Mouse (Mus musculus) myocyte (in vitro differentiated cells): ENCODE data around the gene Cobl. TPM values are rescaled to one million over a fixed set of nuclear protein-coding genes. Genes with fewer than 3 reads are reported as not detected.
A peak's percentile ranks its signal among the peaks of the same experiment; 100 is the strongest.

Source experiments
- H3K27me3 ChIP-seq: one replicate; pipeline ENCODE4 v1.6.1; 2011; ENCODE audit not compliant: control insufficient read depth, insufficient read depth, insufficient read length
- H3K36me3 ChIP-seq: one replicate; pipeline ENCODE4 v1.6.1; 2011; ENCODE audit not compliant: control insufficient read depth, insufficient read depth
- H3K4me2 ChIP-seq: one replicate; pipeline ENCODE4 v1.6.1; 2011; ENCODE audit warnings: low read depth, control low read depth
- H3K4me3 ChIP-seq: one replicate; pipeline ENCODE4 v1.5.1; 2011; ENCODE audit warnings: mild to moderate bottlenecking, control low read depth, moderate library complexity
- H3K79me2 ChIP-seq: one replicate; pipeline ENCODE4 v1.6.1; 2011; ENCODE audit not compliant: control insufficient read depth, insufficient read depth
- H3ac ChIP-seq: one replicate; pipeline ENCODE4 v1.6.1; 2011; ENCODE audit not compliant: control insufficient read depth, insufficient read length
- CEBPB ChIP-seq: IDR thresholded peaks from 2 replicates; pipeline ENCODE4 v1.6.1; 2011; ENCODE audit warnings: mild to moderate bottlenecking, moderate library complexity; ENCODE audit not compliant: poor library complexity, insufficient read depth, severe bottlenecking
- E2F4 ChIP-seq: IDR thresholded peaks from one replicate; pipeline ENCODE4 v1.6.1; 2011; ENCODE audit warnings: mild to moderate bottlenecking, control low read depth, moderate library complexity; ENCODE audit not compliant: insufficient read depth
- MAX ChIP-seq: IDR thresholded peaks from one replicate; pipeline ENCODE4 v1.6.1; 2011; ENCODE audit warnings: low read depth, mild to moderate bottlenecking, control low read depth
- MYOD1 ChIP-seq, 3 experiments: IDR thresholded peaks; one replicate each; pipeline ENCODE4 v1.6.1; 2011; ENCODE audit warnings: control low read depth in 2 of 3, low read depth in 2 of 3, mild to moderate bottlenecking in 2 of 3, moderate library complexity in 1 of 3; ENCODE audit not compliant: insufficient read length in 2 of 3, control insufficient read depth in 1 of 3
- MYOG ChIP-seq, 3 experiments: IDR thresholded peaks; one replicate each; pipeline ENCODE4 v1.6.1; 2011; ENCODE audit warnings: control low read depth in 2 of 3, low read depth in 2 of 3, mild to moderate bottlenecking in 2 of 3; ENCODE audit not compliant: insufficient read length in 2 of 3, control insufficient read depth in 1 of 3, insufficient read depth in 1 of 3
- POLR2A ChIP-seq: IDR thresholded peaks from one replicate; pipeline ENCODE4 v1.6.1; 2011; ENCODE audit warnings: low read depth, mild to moderate bottlenecking, control low read depth, moderate library complexity; ENCODE audit not compliant: insufficient read length
- POLR2AphosphoS2 ChIP-seq: IDR thresholded peaks from one replicate; pipeline ENCODE4 v1.6.1; 2011; ENCODE audit warnings: low read depth, control low read depth; ENCODE audit not compliant: insufficient read length
- REST ChIP-seq: IDR thresholded peaks from one replicate; pipeline ENCODE4 v1.6.1; 2011; ENCODE audit warnings: mild to moderate bottlenecking, control low read depth, moderate library complexity; ENCODE audit not compliant: insufficient read depth, insufficient read length
- SRF ChIP-seq: IDR thresholded peaks from one replicate; pipeline ENCODE4 v1.6.1; 2011; ENCODE audit warnings: low read depth; ENCODE audit not compliant: control insufficient read depth, insufficient read length
- TCF12 ChIP-seq: IDR thresholded peaks from one replicate; pipeline ENCODE4 v1.6.1; 2011; ENCODE audit warnings: mild to moderate bottlenecking, control low read depth; ENCODE audit not compliant: poor library complexity, insufficient read depth, severe bottlenecking
- TCF3 ChIP-seq: IDR thresholded peaks from one replicate; pipeline ENCODE4 v1.6.1; 2011; ENCODE audit warnings: low read depth, control low read depth; ENCODE audit not compliant: insufficient read length
- USF1 ChIP-seq: IDR thresholded peaks from one replicate; pipeline ENCODE4 v1.6.1; 2011; ENCODE audit warnings: low read depth, mild to moderate bottlenecking, control low read depth, moderate library complexity
- polyA plus RNA-seq: library from polyadenylated mRNA; unstranded; fragments of >200 nt; fragmentation: generic; extraction: Trizol; gene quantifications from one replicate; pipeline ENCODE4 v1.2.1, GENCODE M21; 2012; ENCODE audit warnings: missing spikeins

Gene Cobl
- polyA plus RNA-seq, 1 experiment = 191 TPM

- no peaks in the 10 kb centered on the region for H3K27me3 ChIP-seq
- no peak overlapping the region for H3ac ChIP-seq
- no peak overlapping the region for H3K4me3 ChIP-seq
- no peaks in the 10 kb centered on the region for H3K36me3 ChIP-seq
- H3K79me2 ChIP-seq = no peaks in the 10 kb centered on the region
- TF ChIP-seq MYOD1 (IDR thresholded peaks at IDR 0.05; ENCODE audit: control insufficient read depth in 1 of 3, insufficient read length in 2 of 3, low read depth in 2 of 3) (no peak), E2F4 (no peak), TCF3 (no peak), POLR2AphosphoS2 (no peak), REST (no peak), CEBPB (no peak), SRF (no peak)
- no peak overlapping the region for H3K4me2 ChIP-seq
These were observed 237.4 kb downstream of the Cobl start for GRCm38 (mm10) chr11:12227343-12227742.

GRCm38 (mm10) chr11:12219594-12220530 lies 244.9 kb downstream of the Cobl start:
- H3K79me2 ChIP-seq = no peaks in the 10 kb centered on the region
- H3K4me2 ChIP-seq = no peak overlapping the region
- H3K27me3 ChIP-seq = no peaks in the 10 kb centered on the region
- no peak for TF ChIP-seq POLR2AphosphoS2
- no peak for TF ChIP-seq REST
- no peaks in the 10 kb centered on the region for H3K36me3 ChIP-seq
- H3ac ChIP-seq = no peak overlapping the region
- H3K4me3 ChIP-seq = no peak overlapping the region

- no peaks in the 10 kb centered on the region for H3K36me3 ChIP-seq
- no peak for TF ChIP-seq MYOG (IDR thresholded peaks at IDR 0.05; ENCODE audit: control insufficient read depth in 1 of 3, insufficient read depth in 1 of 3, insufficient read length in 2 of 3, low read depth in 2 of 3)
- TF ChIP-seq MAX = no peak
- TF ChIP-seq USF1 = peak; percentile 55
- H3K4me3 ChIP-seq = no peak overlapping the region
- H3K27me3 ChIP-seq = no peaks in the 10 kb centered on the region
- H3K4me2 ChIP-seq = no peak overlapping the region
- no peak overlapping the region for H3ac ChIP-seq
- no peaks in the 10 kb centered on the region for H3K79me2 ChIP-seq
These were observed 247.9 kb downstream of the Cobl start for GRCm38 (mm10) chr11:12216897-12217296.

- Histone ChIP-seq H3ac (no peak overlapping the region), H3K79me2 (no peaks in the 10 kb centered on the region)
- no peak for TF ChIP-seq TCF12
- TF ChIP-seq USF1 = no peak
- TF ChIP-seq E2F4 = no peak
- no peak for TF ChIP-seq CEBPB
- TF ChIP-seq REST = no peak
- TF ChIP-seq POLR2A = no peak
- TF ChIP-seq POLR2AphosphoS2 = no peak
- no peak for TF ChIP-seq TCF3
- TF ChIP-seq MAX = no peak
- TF ChIP-seq MYOD1 (IDR thresholded peaks at IDR 0.05; ENCODE audit: control insufficient read depth in 1 of 3, insufficient read length in 2 of 3, low read depth in 2 of 3) = no peak
- TF ChIP-seq SRF = no peak
- no peak for TF ChIP-seq MYOG (IDR thresholded peaks at IDR 0.05; ENCODE audit: control insufficient read depth in 1 of 3, insufficient read depth in 1 of 3, insufficient read length in 2 of 3, low read depth in 2 of 3)
These were observed 249.2 kb downstream of the Cobl start for GRCm38 (mm10) chr11:12215582-12215981.

GRCm38 (mm10) chr11:12208574-12208973 lies 256.2 kb downstream of the Cobl start:
- no peaks in the 10 kb centered on the region for H3K79me2 ChIP-seq
- no peak overlapping the region for H3ac ChIP-seq
- TF ChIP-seq TCF3 = no peak
- no peak for TF ChIP-seq MAX
- TF ChIP-seq CEBPB = no peak
- TF ChIP-seq SRF = no peak
- TF ChIP-seq USF1 = no peak
- no peak for TF ChIP-seq MYOG (IDR thresholded peaks at IDR 0.05; ENCODE audit: control insufficient read depth in 1 of 3, insufficient read depth in 1 of 3, insufficient read length in 2 of 3, low read depth in 2 of 3)
- no peak for TF ChIP-seq REST
- H3K4me2 ChIP-seq = no peak overlapping the region
- no peaks in the 10 kb centered on the region for H3K27me3 ChIP-seq
- H3K4me3 ChIP-seq = no peak overlapping the region
- no peaks in the 10 kb centered on the region for H3K36me3 ChIP-seq

More at GRCm38 (mm10) chr11:12215582-12215981, 249.2 kb downstream of the Cobl start:
- H3K4me2 ChIP-seq = no peak overlapping the region
- H3K27me3 ChIP-seq = no peaks in the 10 kb centered on the region
- H3K36me3 ChIP-seq = no peaks in the 10 kb centered on the region
- no peak overlapping the region for H3K4me3 ChIP-seq
